Mouse (Mus musculus) induced T-regulatory cell, adult 2 months (primary cell): ENCODE results near the gene Fgfr4.
A peak's percentile ranks its signal among the peaks of the same experiment; 100 is the strongest.

Experiments
- DNase-seq: peaks from one replicate; pipeline ENCODE4 v3.0.0-alpha.2; 2012; ENCODE audit warnings: low read depth

Gene Fgfr4

DNA sequence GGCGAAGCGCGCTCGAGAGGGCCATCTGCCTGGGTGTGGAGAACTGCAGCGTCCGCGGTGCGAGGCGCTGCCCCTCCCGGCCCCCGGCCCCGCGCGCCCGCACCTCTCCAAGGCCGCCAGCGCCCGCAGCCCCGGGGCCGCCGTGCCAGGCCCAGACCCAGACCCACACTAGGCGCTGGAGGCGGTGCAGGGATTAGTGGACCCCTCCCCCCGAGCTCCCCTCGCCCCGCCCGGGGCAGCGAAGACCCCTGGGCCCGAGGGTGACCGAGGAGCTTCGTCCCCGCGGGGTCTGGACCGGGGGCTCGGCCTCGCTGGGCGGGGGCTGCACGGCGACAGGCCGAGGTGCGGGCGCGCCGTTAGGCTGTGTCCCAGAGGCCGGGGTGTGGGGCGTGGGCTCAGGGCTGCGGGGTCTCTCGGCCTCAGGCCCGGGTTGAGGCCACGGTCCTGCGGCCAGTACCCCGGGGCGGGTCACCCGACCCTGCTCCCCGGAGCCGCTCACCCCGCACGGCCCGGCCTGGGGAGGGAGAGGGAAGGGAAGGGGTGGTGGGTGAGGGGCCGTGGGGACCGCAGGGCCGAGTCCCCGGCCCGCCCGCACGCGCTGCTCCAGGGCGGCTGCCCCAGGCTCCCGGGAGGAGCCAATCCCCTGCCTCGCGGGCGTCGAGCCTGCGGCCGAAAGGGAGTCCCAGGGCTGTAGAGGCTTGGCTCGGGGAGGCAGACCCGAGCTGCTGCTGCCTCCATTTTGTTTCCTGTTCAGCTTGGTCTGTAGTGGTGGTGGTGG lies 57.9 kb downstream of the Fgfr4 start:
- DNase-seq, result no peak

GRCm38 (mm10) chr13:55210971-55211220 lies 58.5 kb downstream of the Fgfr4 start:
- DNase-seq, result no peak

GRCm38 (mm10) chr13:55211221-55212010 lies 59.0 kb downstream of the Fgfr4 start:
- peak; percentile 96 for DNase-seq

DNA sequence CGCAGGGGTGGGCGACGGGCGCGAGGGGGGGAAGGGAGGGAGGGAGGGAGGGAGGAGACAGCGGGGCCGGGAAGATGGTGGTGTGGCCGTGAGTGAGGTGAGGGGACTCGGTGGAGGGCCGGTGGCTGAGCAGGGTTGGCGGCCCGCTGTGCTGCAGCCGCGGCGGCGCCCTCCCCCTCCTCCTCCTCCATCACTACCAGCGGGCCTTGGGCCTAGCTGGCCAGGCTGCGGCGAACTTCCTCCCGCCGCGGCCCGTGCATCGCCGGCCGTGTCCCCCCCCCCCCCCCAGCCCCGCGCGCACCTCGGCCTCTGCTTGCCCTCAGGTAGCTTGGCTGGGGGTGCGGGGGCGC lies 59.5 kb downstream of the Fgfr4 start:
- no peak for DNase-seq

GRCm38 (mm10) chr13:55212361-55213137 lies 60.1 kb downstream of the Fgfr4 start:
- peak; percentile 79 for DNase-seq

- DNase-seq, result no peak
Measured at GRCm38 (mm10) chr13:55213138-55213806, 60.8 kb downstream of the Fgfr4 start.
